Mouse (Mus musculus): ENCODE measurements around the gene Kcng3. TPM values are rescaled to one million over a fixed set of nuclear protein-coding genes. Genes with fewer than 3 reads are reported as not detected.
A peak's percentile ranks its signal among the peaks of the same experiment; 100 is the strongest.

Gene Kcng3
- polyA plus RNA-seq (2015; fragmentation: Nextera tagmentation; extraction: Ambion mirVana), result not detected in 2 replicates

- Histone ChIP-seq H3K27ac (no peak within 1 kb of the TSS), H3K9me3 (no peaks in the 10 kb centered on the region), H3K4me3 (peak within 1 kb of the TSS; percentile 61), H3K27me3 (peaks cover 81% of the 10 kb centered on the region), H3K9ac (peak within 1 kb of the TSS; percentile 62), H3K4me1 (peaks cover 30% of the 10 kb centered on the region), H3K4me2 (peak within 1 kb of the TSS; percentile 93), H3K36me3 (no peaks in the 10 kb centered on the region)
- ATAC-seq (ENCODE audit: insufficient number of reproducible peaks, insufficient read depth, low FRiP score, low TSS enrichment, low read depth), result peak; percentile 76; the same call in 1 of the 2 replicates
- under 1% methylated on average over 84 of the region's 86 CpGs for WGBS
Observed at GRCm38 (mm10) chr17:83631783-83632652, at the start of gene Kcng3. Gene Kcng3 (minus strand): TSS chr17:83631895.

GRCm38 (mm10) chr17:83677370-83677769, 45.7 kb upstream of the Kcng3 start:
- no peaks in the 10 kb centered on the region for H3K4me1 ChIP-seq
- no peak for ATAC-seq (ENCODE audit: insufficient number of reproducible peaks, insufficient read depth, low FRiP score, low TSS enrichment, low read depth)
- 90% methylated on average over 1 of the region's 1 CpGs for WGBS
- H3K36me3 ChIP-seq, result no peaks in the 10 kb centered on the region
- H3K4me3 ChIP-seq, result no peak overlapping the region
- H3K27me3 ChIP-seq, result no peaks in the 10 kb centered on the region
- H3K9ac ChIP-seq, result no peak overlapping the region
- no peaks in the 10 kb centered on the region for H3K9me3 ChIP-seq
- no peak overlapping the region for H3K27ac ChIP-seq
- no peak overlapping the region for H3K4me2 ChIP-seq

GRCm38 (mm10) chr17:83672685-83673084, 41.0 kb upstream of the Kcng3 start:
- WGBS, result 82% methylated on average over 4 of the region's 4 CpGs
- Histone ChIP-seq H3K4me3 (no peak overlapping the region), H3K4me2 (no peak overlapping the region), H3K36me3 (no peaks in the 10 kb centered on the region), H3K27ac (no peak overlapping the region), H3K9ac (no peak overlapping the region), H3K4me1 (no peaks in the 10 kb centered on the region), H3K27me3 (no peaks in the 10 kb centered on the region), H3K9me3 (no peaks in the 10 kb centered on the region)
- no peak for ATAC-seq (ENCODE audit: insufficient number of reproducible peaks, insufficient read depth, low FRiP score, low TSS enrichment, low read depth)

GRCm38 (mm10) chr17:83667934-83668690, 36.4 kb upstream of the Kcng3 start:
- Histone ChIP-seq H3K36me3 (no peaks in the 10 kb centered on the region), H3K9me3 (no peaks in the 10 kb centered on the region), H3K27me3 (no peaks in the 10 kb centered on the region), H3K9ac (no peak overlapping the region), H3K27ac (no peak overlapping the region), H3K4me3 (no peak overlapping the region), H3K4me1 (no peaks in the 10 kb centered on the region), H3K4me2 (no peak overlapping the region)
- WGBS, result 73% methylated on average over 3 of the region's 3 CpGs
- no peak for ATAC-seq (ENCODE audit: insufficient number of reproducible peaks, insufficient read depth, low FRiP score, low TSS enrichment, low read depth)

- Histone ChIP-seq H3K4me2 (no peak overlapping the region), H3K27me3 (no peaks in the 10 kb centered on the region), H3K4me1 (no peaks in the 10 kb centered on the region), H3K9me3 (no peaks in the 10 kb centered on the region), H3K9ac (no peak overlapping the region), H3K36me3 (no peaks in the 10 kb centered on the region), H3K27ac (no peak overlapping the region), H3K4me3 (no peak overlapping the region)
- ATAC-seq (ENCODE audit: insufficient number of reproducible peaks, insufficient read depth, low FRiP score, low TSS enrichment, low read depth), result no peak
- WGBS, result 67% methylated on average over 13 of the region's 13 CpGs
Observed at GRCm38 (mm10) chr17:83666597-83667287, 35.0 kb upstream of the Kcng3 start.

GRCm38 (mm10) chr17:83664761-83665160, 33.1 kb upstream of the Kcng3 start:
- H3K27me3 ChIP-seq, result no peaks in the 10 kb centered on the region
- H3K4me3 ChIP-seq, result no peak overlapping the region
- ATAC-seq (ENCODE audit: insufficient number of reproducible peaks, insufficient read depth, low FRiP score, low TSS enrichment, low read depth), result no peak
- 40% methylated on average over 8 of the region's 8 CpGs for WGBS
- H3K4me2 ChIP-seq, result no peak overlapping the region
- H3K36me3 ChIP-seq, result no peaks in the 10 kb centered on the region
- H3K27ac ChIP-seq, result no peak overlapping the region
- no peaks in the 10 kb centered on the region for H3K9me3 ChIP-seq
- H3K4me1 ChIP-seq, result no peaks in the 10 kb centered on the region
- no peak overlapping the region for H3K9ac ChIP-seq

GRCm38 (mm10) chr17:83658943-83659342, 27.2 kb upstream of the Kcng3 start:
- ATAC-seq (ENCODE audit: insufficient number of reproducible peaks, insufficient read depth, low FRiP score, low TSS enrichment, low read depth), result no peak
- 63% methylated on average over 1 of the region's 1 CpGs for WGBS
- Histone ChIP-seq H3K36me3 (no peaks in the 10 kb centered on the region), H3K9ac (no peak overlapping the region), H3K27ac (no peak overlapping the region), H3K4me3 (no peak overlapping the region), H3K4me2 (no peak overlapping the region), H3K27me3 (no peaks in the 10 kb centered on the region), H3K4me1 (no peaks in the 10 kb centered on the region), H3K9me3 (no peaks in the 10 kb centered on the region)

- H3K9me3 ChIP-seq, result no peaks in the 10 kb centered on the region
- H3K4me2 ChIP-seq, result no peak overlapping the region
- no peaks in the 10 kb centered on the region for H3K36me3 ChIP-seq
- H3K4me1 ChIP-seq, result no peaks in the 10 kb centered on the region
- no peak for ATAC-seq (ENCODE audit: insufficient number of reproducible peaks, insufficient read depth, low FRiP score, low TSS enrichment, low read depth)
- 67% methylated on average over 9 of the region's 9 CpGs for WGBS
- no peak overlapping the region for H3K4me3 ChIP-seq
- H3K27me3 ChIP-seq, result no peaks in the 10 kb centered on the region
- H3K27ac ChIP-seq, result no peak overlapping the region
- H3K9ac ChIP-seq, result no peak overlapping the region
Observed at GRCm38 (mm10) chr17:83657375-83657774, 25.7 kb upstream of the Kcng3 start.

- Histone ChIP-seq H3K4me1 (no peaks in the 10 kb centered on the region), H3K27me3 (no peaks in the 10 kb centered on the region), H3K36me3 (no peaks in the 10 kb centered on the region), H3K9me3 (no peaks in the 10 kb centered on the region), H3K4me3 (no peak overlapping the region), H3K4me2 (no peak overlapping the region), H3K9ac (no peak overlapping the region), H3K27ac (no peak overlapping the region)
- WGBS, result 82% methylated on average over 3 of the region's 3 CpGs
- no peak for ATAC-seq (ENCODE audit: insufficient number of reproducible peaks, insufficient read depth, low FRiP score, low TSS enrichment, low read depth)
Observed at GRCm38 (mm10) chr17:83655732-83656131, 24.0 kb upstream of the Kcng3 start.

GRCm38 (mm10) chr17:83654651-83655136, 23.0 kb upstream of the Kcng3 start:
- Histone ChIP-seq H3K9me3 (no peaks in the 10 kb centered on the region), H3K4me1 (no peaks in the 10 kb centered on the region), H3K4me2 (no peak overlapping the region), H3K27me3 (no peaks in the 10 kb centered on the region), H3K9ac (no peak overlapping the region), H3K36me3 (no peaks in the 10 kb centered on the region), H3K4me3 (no peak overlapping the region), H3K27ac (no peak overlapping the region)
- ATAC-seq (ENCODE audit: insufficient number of reproducible peaks, insufficient read depth, low FRiP score, low TSS enrichment, low read depth), result no peak
- 55% methylated on average over 13 of the region's 13 CpGs for WGBS

- H3K36me3 ChIP-seq, result no peaks in the 10 kb centered on the region
- no peak overlapping the region for H3K9ac ChIP-seq
- no peaks in the 10 kb centered on the region for H3K4me1 ChIP-seq
- no peak overlapping the region for H3K27ac ChIP-seq
- WGBS, result 89% methylated on average over 3 of the region's 3 CpGs
- ATAC-seq (ENCODE audit: insufficient number of reproducible peaks, insufficient read depth, low FRiP score, low TSS enrichment, low read depth), result no peak
- H3K4me2 ChIP-seq, result no peak overlapping the region
- H3K27me3 ChIP-seq, result no peaks in the 10 kb centered on the region
- no peak overlapping the region for H3K4me3 ChIP-seq
- no peaks in the 10 kb centered on the region for H3K9me3 ChIP-seq
Observed at GRCm38 (mm10) chr17:83653635-83654034, 21.9 kb upstream of the Kcng3 start.

Data from embryonic facial prominence, embryonic 13.5 days (tissue).